8 mouse cellular contexts compared by ENCODE assay signal in the genomic region with DNA sequence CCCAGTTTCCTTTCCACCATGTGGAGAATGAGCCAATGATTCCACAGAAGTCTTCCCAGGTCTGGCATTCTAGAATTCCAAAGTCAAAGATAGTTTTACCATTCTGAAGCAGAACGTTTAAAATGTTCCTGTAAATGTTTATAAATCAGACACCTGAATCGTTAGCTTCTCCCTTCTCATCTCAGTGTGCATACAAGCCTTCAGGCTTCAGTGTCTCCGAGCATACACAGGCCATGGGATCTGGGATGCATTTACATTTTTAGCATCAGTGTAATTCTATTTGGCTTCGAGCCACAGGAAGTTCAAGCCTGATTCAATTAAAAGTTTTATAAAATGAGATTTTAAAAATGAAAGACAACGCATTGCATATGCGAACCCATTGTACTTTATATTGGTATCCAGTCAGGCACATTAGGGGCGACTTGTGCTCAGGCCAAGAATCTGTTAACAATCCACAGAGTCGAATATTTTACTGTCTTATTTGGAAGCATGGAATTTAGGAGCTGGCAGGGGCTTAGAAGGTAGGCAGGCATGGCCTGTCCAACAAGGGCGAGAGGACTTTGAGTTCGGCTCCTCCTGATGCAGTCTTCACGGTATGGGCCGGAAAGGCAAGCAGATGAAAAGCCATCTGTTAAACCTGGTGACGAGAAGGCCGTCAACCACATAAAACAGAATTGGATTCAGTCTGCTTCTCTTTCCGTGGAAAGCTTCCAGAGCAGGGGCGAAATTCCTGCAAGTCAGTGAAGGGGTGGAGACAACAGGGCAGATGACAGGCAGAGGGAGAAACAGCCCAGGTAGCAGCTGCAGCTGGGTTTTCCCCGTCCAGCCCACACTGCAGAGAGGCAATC.
DNase-seq lines count a peak whose midpoint lies in the region; ATAC-seq and TF ChIP-seq lines count a peak whose summit lies in the region.

No protein-coding gene starts in this region.

- no peaks in the 10 kb centered on the region for H3K9me3 ChIP-seq in forebrain, postnatal 0 days (ENCODE audit: low read length)
- no peaks in the 10 kb centered on the region; the same call in 1 of the 2 replicates for H3K9me3 ChIP-seq in forebrain, embryonic 13.5 days (replicated peaks)
- peaks cover 13% of the 10 kb centered on the region; the same call in 1 of the 2 replicates for H3K9me3 ChIP-seq in hindbrain, embryonic 10.5 days

- DNase-seq in forebrain, postnatal 0 days: peak; percentile 62
- DNase-seq in cerebellum, adult 11-12 months: peak; percentile 28
- peak; percentile 42 to 57 for DNase-seq in kidney, adult 8-10 months
- peak; percentile 58 to 95 for DNase-seq in left cerebral cortex, postnatal 25 days (ENCODE audit: low spot score in 2 of 2)
- DNase-seq in hindbrain, embryonic 10.5 days (ENCODE audit: low spot score): no peak
- DNase-seq in adrenal gland, adult 2 months: no peak

- H3K27me3 ChIP-seq in forebrain, postnatal 0 days (ENCODE audit: insufficient read depth, low read length): no peaks in the 10 kb centered on the region
- no peaks in the 10 kb centered on the region for H3K27me3 ChIP-seq in forebrain, embryonic 13.5 days
- H3K27me3 ChIP-seq in hindbrain, embryonic 10.5 days (ENCODE audit: insufficient read depth, poor library complexity, severe bottlenecking): no peaks in the 10 kb centered on the region

- no peak overlapping the region for H3K9ac ChIP-seq in forebrain, postnatal 0 days
- H3K9ac ChIP-seq in forebrain, embryonic 13.5 days: no peak overlapping the region

- H3K4me3 ChIP-seq in forebrain, postnatal 0 days (ENCODE audit: low read depth, low read length): no peak overlapping the region
- no peak overlapping the region for H3K4me3 ChIP-seq in forebrain, embryonic 13.5 days
- H3K4me3 ChIP-seq in hindbrain, embryonic 10.5 days: no peak overlapping the region

- intact Hi-C loops in left cerebral cortex, postnatal 25 days (cut with DNase I): loop anchor here (1.0 kb wide), 1 partner anchor 53 kb away; no protein-coding TSS in a partner anchor

- H3K27ac ChIP-seq in forebrain, postnatal 0 days (ENCODE audit: low read depth, low read length): peak overlapping the region; percentile 89
- no peak overlapping the region for H3K27ac ChIP-seq in forebrain, embryonic 13.5 days
- H3K27ac ChIP-seq in hindbrain, embryonic 10.5 days: no peak overlapping the region

- no peak for ATAC-seq in forebrain, postnatal 0 days
- ATAC-seq in forebrain, embryonic 13.5 days: no peak
- ATAC-seq in activated CD4-positive, CD25-positive, alpha-beta regulatory T cell, adult 4 months: no peak

- no peaks in the 10 kb centered on the region for H3K36me3 ChIP-seq in forebrain, postnatal 0 days (ENCODE audit: insufficient read depth)
- no peaks in the 10 kb centered on the region for H3K36me3 ChIP-seq in forebrain, embryonic 13.5 days (ENCODE audit: poor library complexity, severe bottlenecking)
- no peaks in the 10 kb centered on the region for H3K36me3 ChIP-seq in hindbrain, embryonic 10.5 days

- peaks cover 19% of the 10 kb centered on the region for H3K4me1 ChIP-seq in forebrain, postnatal 0 days (ENCODE audit: insufficient read depth)
- no peaks in the 10 kb centered on the region for H3K4me1 ChIP-seq in forebrain, embryonic 13.5 days
- no peaks in the 10 kb centered on the region for H3K4me1 ChIP-seq in hindbrain, embryonic 10.5 days (replicated peaks)

- H3K4me2 ChIP-seq in forebrain, postnatal 0 days (ENCODE audit: low read depth): no peak overlapping the region
- no peak overlapping the region for H3K4me2 ChIP-seq in forebrain, embryonic 13.5 days

- 45% methylated on average over 17 of the region's 17 CpGs for WGBS in forebrain, postnatal 0 days
- 83% methylated on average over 17 of the region's 17 CpGs for WGBS in forebrain, embryonic 13.5 days
- 82% methylated on average over 17 of the region's 17 CpGs for WGBS in hindbrain, embryonic 10.5 days

- no peak for TF ChIP-seq CTCF in forebrain, postnatal 0 days (IDR thresholded peaks at IDR 0.05; ENCODE audit: low read depth)

Comparison
In these comparisons a context has a peak if more than half of its experiments do, and no peak if none do; other contexts are left out.
1. DNase-seq: peak in forebrain, postnatal 0 days (single experiment), cerebellum, adult 11-12 months (single experiment), kidney, adult 8-10 months (2 of 2) and left cerebral cortex, postnatal 25 days (2 of 2); none in hindbrain, embryonic 10.5 days (single experiment) and adrenal gland, adult 2 months (single experiment).